20 mouse cellular contexts compared by ENCODE assay signal in the genomic region with DNA sequence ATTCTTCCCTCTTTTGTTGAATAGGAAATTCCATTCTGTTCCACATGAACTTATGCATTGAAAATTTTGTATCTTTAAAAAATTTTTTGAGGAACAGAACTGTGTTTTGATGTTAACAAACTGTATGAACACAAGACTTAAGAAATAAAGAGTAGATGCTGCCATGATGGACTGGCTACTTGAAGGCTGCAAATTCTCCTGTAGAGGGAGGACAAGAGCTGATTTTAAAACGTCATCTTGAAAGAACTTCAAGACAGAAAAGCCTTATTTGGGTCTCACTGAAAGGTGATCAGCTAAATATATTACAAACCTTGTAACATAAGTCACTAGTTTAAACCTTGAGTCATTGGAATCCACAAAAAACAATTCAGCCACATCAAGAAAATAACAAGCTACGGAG. TPM values are rescaled to one million over a fixed set of nuclear protein-coding genes. Genes with fewer than 3 reads are reported as not detected.
A peak's percentile ranks its signal among the peaks of the same experiment; 100 is the strongest.
DNase-seq lines count a peak whose midpoint lies in the region; ATAC-seq and TF ChIP-seq lines count a peak whose summit lies in the region.
"Had no signal": no experiment of that assay in that cellular context is flagged by ENCODE, and none has a peak within 500 bp of the region (broad histone marks: within the 10 kb centered on the region; RNA-seq: fewer than 3 reads in every experiment).

No protein-coding gene starts in this region.

- H3K79me2 ChIP-seq in heart, adult 2 months (replicated peaks; ENCODE audit: control insufficient read depth, insufficient read depth, low read length) = no peaks in the 10 kb centered on the region

- no peaks in the 10 kb centered on the region for H3K27me3 ChIP-seq in heart, adult 2 months (ENCODE audit: control insufficient read depth, insufficient read depth, low read length)
- no peaks in the 10 kb centered on the region for H3K27me3 ChIP-seq in lung, embryonic 14.5 days (ENCODE audit: insufficient read depth, low read length)
- no peaks in the 10 kb centered on the region for H3K27me3 ChIP-seq in splenic B cell, adult 2 months (ENCODE audit: control insufficient read depth, insufficient read depth, low read length, poor library complexity, severe bottlenecking)
- H3K27me3 ChIP-seq: embryonic facial prominence, embryonic 15.5 days; liver, embryonic 15.5 days; Patski had no signal

- intact Hi-C loops in heart, adult 2 months (cut with DNase I) = loop anchor here (5.0 kb wide), 1 partner anchor 172 kb away; no protein-coding TSS in a partner anchor

- no peak for TF ChIP-seq EP300 in heart, adult 2 months (IDR thresholded peaks at IDR 0.05; ENCODE audit: insufficient read depth, low read depth, low read length)

- no peak for ATAC-seq in lung, embryonic 14.5 days (ENCODE audit: insufficient read depth)
- ATAC-seq: Patski had no signal

- H3K4me3 ChIP-seq in heart, adult 2 months = no peak overlapping the region
- H3K4me3 ChIP-seq in lung, embryonic 14.5 days (ENCODE audit: low read depth, low read length) = no peak overlapping the region
- H3K4me3 ChIP-seq: embryonic facial prominence, embryonic 15.5 days; liver, embryonic 15.5 days had no signal

- peaks cover 8% of the 10 kb centered on the region; the same call in 1 of the 2 replicates for H3K36me3 ChIP-seq in heart, adult 2 months (ENCODE audit: control insufficient read depth, insufficient read depth, low read length)
- peaks cover 28% of the 10 kb centered on the region for H3K36me3 ChIP-seq in lung, embryonic 14.5 days (ENCODE audit: insufficient read depth)
- 0 out of 2 replicates have a peak, but pooled peaks cover 1% of the 10 kb centered on the region for H3K36me3 ChIP-seq in splenic B cell, adult 2 months (ENCODE audit: control insufficient read depth, insufficient read depth, low read length, poor library complexity, severe bottlenecking)

- peak; percentile 46 for TF ChIP-seq CTCF in heart, adult 2 months (IDR thresholded peaks at IDR 0.05)
- no peak for TF ChIP-seq CTCF in lung, embryonic 14.5 days (IDR thresholded peaks at IDR 0.05; ENCODE audit: low read depth)

- TF ChIP-seq POLR2A in heart, adult 2 months (IDR thresholded peaks at IDR 0.05; ENCODE audit: insufficient read depth, low read depth, low read length) = no peak

- WGBS in heart, adult 2 months = 70% methylated on average over 2 of the region's 2 CpGs
- WGBS in lung, embryonic 14.5 days = 67% methylated on average over 2 of the region's 2 CpGs

- no peak overlapping the region for H3K4me2 ChIP-seq in lung, embryonic 14.5 days
- H3K4me2 ChIP-seq: embryonic facial prominence, embryonic 15.5 days; liver, embryonic 15.5 days had no signal

- H3K4me1 ChIP-seq in heart, adult 2 months (ENCODE audit: control insufficient read depth, insufficient read depth, low read length) = peaks cover 2% of the 10 kb centered on the region
- no peaks in the 10 kb centered on the region for H3K4me1 ChIP-seq in lung, embryonic 14.5 days (ENCODE audit: insufficient read depth)
- H3K4me1 ChIP-seq: embryonic facial prominence, embryonic 15.5 days; liver, embryonic 15.5 days had no signal

- H3K27ac ChIP-seq in heart, adult 2 months = no peak overlapping the region
- no peak overlapping the region for H3K27ac ChIP-seq in lung, embryonic 14.5 days (ENCODE audit: low read depth)
- H3K27ac ChIP-seq: embryonic facial prominence, embryonic 15.5 days; liver, embryonic 15.5 days had no signal

- H3K9me3 ChIP-seq in lung, embryonic 14.5 days (ENCODE audit: low read depth, low read length) = no peaks in the 10 kb centered on the region
- H3K9me3 ChIP-seq: embryonic facial prominence, embryonic 15.5 days; liver, embryonic 15.5 days had no signal

- H3K9ac ChIP-seq in heart, adult 2 months (ENCODE audit: low read depth, low read length) = no peak overlapping the region
- H3K9ac ChIP-seq in lung, embryonic 14.5 days = no peak overlapping the region
- H3K9ac ChIP-seq: embryonic facial prominence, embryonic 15.5 days; liver, embryonic 15.5 days had no signal

- no peak for DNase-seq in heart, adult 2 months
- no peak for DNase-seq in heart, adult 8-10 months (ENCODE audit: low spot score)
- peak; percentile 17 for DNase-seq in lung, embryonic 14.5 days
- DNase-seq in lung, postnatal 10 days = no peak
- peak; percentile 16 for DNase-seq in A20 (ENCODE audit: low read depth, low spot score)
- DNase-seq in splenic B cell, adult 2 months (ENCODE audit: low read depth, low spot score) = peak; percentile 18
- DNase-seq in ovary, adult 18-20 months (ENCODE audit: low spot score) = no peak
- DNase-seq: adrenal gland, postnatal 14 days; cerebellum, adult 11-12 months; cerebellum, postnatal 25 days; gastrocnemius, postnatal 25 days; lung, postnatal 36 days; thymus, postnatal 4 days had no signal

RNA-seq across cellular contexts. Expression of a gene that starts 17.8 kb away (rescaled TPM):
- total RNA-seq in heart, adult 2 months (2021) = 100 to 1,000 TPM; 625 to 742 TPM
- 916 and 995 TPM in 2 replicates for polyA plus RNA-seq in heart, adult 2 months (2012; rRNA removed)
- 100 to 1,000 TPM; 683 to 751 (median 738) TPM for total RNA-seq in heart, adult 8-10 months (2022)
- 324 and 326 TPM in 2 replicates for polyA plus RNA-seq in lung, embryonic 14.5 days (2014; fragmentation: Nextera tagmentation; extraction: Ambion mirVana)

RNA-seq across cellular contexts. Expression of a gene that starts 24.7 kb away (rescaled TPM):
- not detected for total RNA-seq in heart, adult 2 months (2021)
- 0.59 and 2.2 TPM in 2 replicates for polyA plus RNA-seq in heart, adult 2 months (2012; rRNA removed)
- total RNA-seq in heart, adult 8-10 months (2022) = not detected
- 0.74 and 1.0 TPM in 2 replicates for polyA plus RNA-seq in lung, embryonic 14.5 days (2014; fragmentation: Nextera tagmentation; extraction: Ambion mirVana)
- total RNA-seq: gastrocnemius, postnatal 25 days; layer of hippocampus, postnatal 25 days; monocyte, adult 5-6 weeks had no signal
- polyA plus RNA-seq: kidney, embryonic 14.5 days had no signal

RNA-seq across cellular contexts. Expression of a gene that starts 36.5 kb away (rescaled TPM):
- total RNA-seq in heart, adult 2 months (2021) = 10 to 100 TPM; 12.1 to 15.6 TPM
- polyA plus RNA-seq in heart, adult 2 months (2012; rRNA removed) = 7.6 and 15.9 TPM in 2 replicates
- 10 to 100 TPM in 3 of 4 experiments, 1 to 10 TPM in 1; 9.4 to 15.7 (median 13.7) TPM for total RNA-seq in heart, adult 8-10 months (2022)
- polyA plus RNA-seq in lung, embryonic 14.5 days (2014; fragmentation: Nextera tagmentation; extraction: Ambion mirVana) = 21.8 and 22.1 TPM in 2 replicates

RNA-seq across cellular contexts. Expression of a gene that starts 52.5 kb away (rescaled TPM):
- 1 to 10 TPM; 6.0 to 6.6 TPM for total RNA-seq in heart, adult 2 months (2021)
- polyA plus RNA-seq in heart, adult 2 months (2012; rRNA removed) = 5.6 and 7.4 TPM in 2 replicates
- total RNA-seq in heart, adult 8-10 months (2022) = 1 to 10 TPM; 4.6 to 6.4 (median 5.7) TPM
- 30.4 and 33.1 TPM in 2 replicates for polyA plus RNA-seq in lung, embryonic 14.5 days (2014; fragmentation: Nextera tagmentation; extraction: Ambion mirVana)
- total RNA-seq: megakaryocyte-erythroid progenitor cell, adult 5-6 weeks; monocyte, adult 5-6 weeks had no signal

Comparison
In these comparisons a context has a peak if more than half of its experiments do, and no peak if none do; other contexts are left out.
1. DNase-seq: peak in lung, embryonic 14.5 days (single experiment), A20 (single experiment) and splenic B cell, adult 2 months (single experiment); none in heart, adult 2 months (0 of 2), heart, adult 8-10 months (single experiment), lung, postnatal 10 days (single experiment) and ovary, adult 18-20 months (single experiment).